Mouse (Mus musculus) frontal cortex, postnatal 14 days (tissue): ENCODE data around the gene Sh2d3c.

Experiments used
- DNase-seq, 2 experiments: peaks; one replicate each; pipeline ENCODE4 v3.0.0; 2022; ENCODE audit warnings: low spot score in 2 of 2

Gene Sh2d3c

DNA sequence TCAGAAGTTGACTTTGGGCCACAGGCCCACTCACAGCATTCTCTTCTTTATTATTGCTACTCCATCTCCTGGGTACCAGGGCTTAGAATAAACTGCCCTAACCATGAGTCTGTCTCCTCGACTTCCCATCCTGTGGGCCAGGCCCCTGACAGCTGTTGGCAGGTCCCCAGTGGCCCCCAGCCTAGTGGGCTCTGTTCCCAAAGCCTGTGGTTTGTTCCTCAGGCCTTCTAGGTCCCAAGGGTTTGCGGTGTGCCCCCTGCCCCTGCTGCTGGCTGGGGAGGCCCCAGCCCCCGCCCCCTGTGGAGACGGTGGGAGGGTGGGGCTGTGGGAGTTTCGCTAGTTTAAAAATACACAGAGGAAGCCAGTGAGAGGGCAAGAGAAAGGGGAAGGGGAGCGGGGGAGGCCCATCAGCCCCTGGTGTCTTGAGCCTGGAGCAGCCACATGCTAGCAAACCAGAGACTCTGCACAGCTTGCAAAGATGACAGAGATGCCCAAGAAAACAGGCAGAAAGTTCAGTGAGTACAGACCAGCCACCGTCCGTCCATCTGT lies at the start of gene Sh2d3c:
Sh2d3c (plus strand) TSS at position 375 of the 549 bp plus-strand sequence.
- DNase-seq: no peak

DNA sequence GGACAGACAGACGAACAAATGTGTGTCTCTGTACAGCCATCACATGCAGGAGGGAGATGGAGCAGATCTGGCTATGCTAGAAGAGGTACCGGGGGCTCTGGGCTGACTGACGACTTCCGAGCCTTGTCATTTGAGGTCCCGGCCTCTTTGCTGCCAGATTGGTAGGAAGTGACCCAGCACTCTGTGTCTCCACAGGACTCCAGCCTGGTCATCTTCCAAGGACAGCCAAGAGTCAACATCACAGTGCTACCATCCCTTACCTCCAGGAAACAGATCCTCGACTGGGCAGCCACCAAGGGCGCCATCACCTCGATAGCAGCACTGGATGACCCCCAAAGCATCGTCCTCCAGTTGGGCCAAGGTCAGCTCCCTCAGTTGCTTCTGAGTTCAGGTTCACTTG lies 49.7 kb upstream of the Sh2d3c start:
- DNase-seq: no peak

DNA sequence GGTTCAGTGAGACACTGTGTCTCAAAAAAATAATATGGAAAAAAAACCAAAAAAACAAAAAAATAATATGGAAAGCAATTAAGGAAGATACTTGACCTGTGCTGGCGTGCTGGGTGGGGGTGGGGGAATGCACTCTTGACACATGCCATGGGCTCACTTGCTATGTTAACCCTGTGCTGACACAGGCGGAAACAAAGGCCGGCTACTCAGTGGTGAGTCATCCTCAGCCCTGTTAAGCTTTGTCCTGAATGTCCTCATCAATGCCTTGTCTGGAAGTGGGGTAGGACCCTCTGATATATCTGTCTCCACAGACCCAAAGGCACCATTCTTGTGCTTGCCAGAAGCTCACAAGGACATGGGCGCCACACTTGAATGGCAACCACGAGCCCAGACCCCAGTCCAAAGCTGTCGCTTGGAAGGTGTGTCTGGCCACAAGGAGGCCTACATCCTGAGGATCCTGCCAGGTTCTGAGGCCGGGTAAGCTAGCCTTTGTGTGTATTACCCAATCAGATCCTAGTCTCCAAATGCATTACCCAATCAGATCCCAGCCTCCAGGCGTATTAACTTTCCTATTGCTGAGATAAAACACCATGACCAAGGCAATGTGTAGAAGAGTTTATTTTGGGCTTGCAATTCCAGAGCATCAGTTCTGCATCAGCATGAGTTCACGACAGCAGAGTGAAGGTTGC lies 48.8 kb upstream of the Sh2d3c start:
- no peak for DNase-seq

DNA sequence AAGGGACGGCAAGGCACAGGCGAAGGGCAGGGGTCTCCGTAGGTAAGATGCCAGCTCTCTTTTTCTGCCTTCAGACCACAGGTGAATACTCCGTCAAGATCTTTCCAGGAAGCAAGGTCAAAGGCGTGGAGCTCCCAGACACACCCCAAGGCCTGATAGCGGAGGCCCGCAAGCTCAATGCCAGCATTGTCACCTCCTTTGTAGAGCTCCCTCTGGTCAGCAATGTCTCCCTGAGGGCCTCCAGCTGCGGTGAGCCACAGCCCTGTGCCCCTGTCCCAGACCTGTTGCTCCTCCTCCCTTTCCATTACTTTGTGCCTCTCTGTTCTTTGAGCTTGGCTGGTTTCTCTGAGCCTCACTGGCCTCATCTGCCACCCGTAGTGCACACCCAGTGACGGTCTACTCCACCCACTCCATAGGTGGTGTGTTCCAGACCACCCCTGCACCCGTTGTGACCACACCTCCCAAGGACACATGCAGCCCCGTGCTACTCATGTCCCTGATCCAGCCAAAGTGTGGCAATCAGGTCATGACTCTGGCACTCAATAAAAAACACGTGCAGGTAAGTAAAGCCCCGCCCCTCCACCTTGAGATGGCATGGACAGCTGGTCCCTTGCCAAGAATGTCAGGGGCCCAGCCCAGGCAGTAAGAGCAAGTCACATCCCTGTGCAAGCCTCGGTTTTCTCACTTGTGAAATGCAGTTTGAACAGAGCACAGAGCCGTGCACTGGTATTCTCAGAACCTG lies 47.5 kb upstream of the Sh2d3c start:
- no peak for DNase-seq

DNA sequence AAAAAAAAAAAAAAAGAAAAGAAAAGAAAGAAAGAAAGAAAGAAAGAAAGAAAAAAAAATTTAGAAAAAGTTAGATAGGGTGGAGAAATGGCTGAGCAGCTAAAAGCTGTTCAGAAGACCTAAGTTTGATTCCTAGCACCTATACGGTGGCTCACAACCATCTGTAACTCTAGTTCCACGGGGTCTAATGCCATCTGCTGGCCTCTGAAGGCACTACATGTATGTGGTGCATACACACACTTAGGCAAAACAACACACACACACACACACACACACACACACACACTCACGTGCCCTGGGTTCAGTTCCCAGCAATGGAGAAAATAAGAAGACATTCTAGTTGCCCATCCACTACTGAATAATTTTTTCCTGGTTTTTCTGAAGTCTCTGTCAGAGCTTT lies 44.0 kb upstream of the Sh2d3c start:
- DNase-seq: no peak

DNA sequence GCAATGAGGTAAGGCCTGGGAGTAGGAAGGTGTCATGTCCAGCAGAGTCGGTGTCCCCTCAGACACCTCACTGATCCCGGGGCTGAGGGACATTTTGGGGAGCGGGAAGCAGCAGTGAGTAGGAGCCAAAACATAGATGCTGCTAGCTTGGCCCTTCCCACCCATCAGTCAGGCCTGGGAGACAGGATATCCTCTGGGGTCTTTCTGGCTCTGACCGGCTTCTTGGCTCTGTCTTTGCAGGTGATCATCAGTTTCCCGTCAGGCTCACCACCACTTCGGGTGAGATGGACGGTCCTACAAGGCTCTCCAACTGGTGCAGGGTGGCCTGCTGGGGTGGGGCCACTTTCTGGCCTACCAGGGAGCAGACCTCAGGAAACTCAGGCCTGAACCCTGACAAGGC lies 43.2 kb upstream of the Sh2d3c start:
- no peak for DNase-seq

DNA sequence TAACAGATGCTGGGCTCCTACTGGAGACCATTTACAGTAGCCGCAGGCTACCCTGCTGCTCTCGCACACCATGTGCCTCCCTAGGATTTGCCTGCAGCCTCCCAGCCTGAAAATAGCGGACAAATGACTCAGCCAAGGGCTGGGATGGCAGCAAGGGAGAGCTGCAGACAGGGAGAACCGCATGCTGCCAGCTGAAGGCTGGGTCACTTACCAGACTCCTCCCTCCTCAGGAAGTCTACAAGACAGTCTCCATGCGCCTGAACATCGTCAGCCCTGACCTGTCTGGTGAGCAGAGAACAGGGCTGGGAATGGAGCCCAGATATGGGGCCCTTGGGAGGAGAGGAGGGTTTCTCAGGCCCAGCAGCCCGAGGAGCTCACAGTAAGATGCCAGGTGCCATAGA lies 40.8 kb upstream of the Sh2d3c start:
- peak in 1 of 2 experiments; percentile 35 for DNase-seq

DNA sequence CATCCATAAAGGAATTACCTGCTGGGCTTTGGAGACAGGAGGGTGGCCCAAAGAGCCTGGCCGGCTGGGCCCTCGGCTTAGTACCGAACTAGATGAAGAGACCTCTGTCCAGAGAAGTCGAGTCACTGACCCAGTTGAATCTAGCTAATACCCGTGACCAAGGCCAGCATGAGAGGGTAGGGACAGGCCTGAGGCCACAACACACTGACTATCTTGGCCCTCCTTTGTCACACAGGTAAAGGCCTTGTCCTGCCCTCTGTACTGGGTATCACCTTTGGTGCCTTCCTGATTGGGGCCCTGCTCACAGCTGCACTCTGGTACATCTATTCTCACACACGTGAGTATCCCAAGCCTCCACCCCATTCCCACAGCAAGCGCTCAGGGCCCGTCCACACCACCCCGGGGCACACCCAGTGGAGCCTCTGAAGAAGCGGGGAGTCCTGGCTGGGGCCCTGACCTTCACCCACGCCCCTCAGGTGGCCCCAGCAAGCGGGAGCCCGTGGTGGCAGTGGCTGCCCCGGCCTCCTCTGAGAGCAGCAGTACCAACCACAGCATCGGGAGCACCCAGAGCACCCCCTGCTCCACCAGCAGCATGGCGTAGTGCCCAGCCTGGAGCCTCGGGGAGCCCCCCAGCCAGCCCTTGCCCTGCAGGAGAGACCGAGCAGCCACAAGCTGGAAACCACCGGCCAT lies 39.7 kb upstream of the Sh2d3c start:
- DNase-seq: no peak

DNA sequence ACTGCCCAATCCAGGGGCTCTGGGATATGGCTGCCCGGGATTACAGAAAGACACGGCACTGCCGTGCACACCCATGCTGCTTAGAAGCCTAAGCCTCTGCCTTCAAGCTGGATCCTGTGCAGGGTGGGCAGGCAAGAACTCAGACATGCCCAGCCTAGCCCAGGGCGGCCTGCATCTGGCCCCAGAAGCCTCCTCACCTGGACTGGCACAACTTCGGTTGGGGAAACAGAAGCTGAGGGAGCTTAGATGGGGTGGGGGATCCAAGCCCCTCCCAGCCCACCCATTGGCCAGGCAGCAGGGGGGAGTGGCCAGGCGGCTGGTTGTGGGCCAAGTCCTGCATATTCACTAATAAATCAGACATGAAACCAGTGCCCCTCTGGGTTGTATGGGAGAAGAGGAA lies 39.1 kb upstream of the Sh2d3c start:
- no peak for DNase-seq

DNA sequence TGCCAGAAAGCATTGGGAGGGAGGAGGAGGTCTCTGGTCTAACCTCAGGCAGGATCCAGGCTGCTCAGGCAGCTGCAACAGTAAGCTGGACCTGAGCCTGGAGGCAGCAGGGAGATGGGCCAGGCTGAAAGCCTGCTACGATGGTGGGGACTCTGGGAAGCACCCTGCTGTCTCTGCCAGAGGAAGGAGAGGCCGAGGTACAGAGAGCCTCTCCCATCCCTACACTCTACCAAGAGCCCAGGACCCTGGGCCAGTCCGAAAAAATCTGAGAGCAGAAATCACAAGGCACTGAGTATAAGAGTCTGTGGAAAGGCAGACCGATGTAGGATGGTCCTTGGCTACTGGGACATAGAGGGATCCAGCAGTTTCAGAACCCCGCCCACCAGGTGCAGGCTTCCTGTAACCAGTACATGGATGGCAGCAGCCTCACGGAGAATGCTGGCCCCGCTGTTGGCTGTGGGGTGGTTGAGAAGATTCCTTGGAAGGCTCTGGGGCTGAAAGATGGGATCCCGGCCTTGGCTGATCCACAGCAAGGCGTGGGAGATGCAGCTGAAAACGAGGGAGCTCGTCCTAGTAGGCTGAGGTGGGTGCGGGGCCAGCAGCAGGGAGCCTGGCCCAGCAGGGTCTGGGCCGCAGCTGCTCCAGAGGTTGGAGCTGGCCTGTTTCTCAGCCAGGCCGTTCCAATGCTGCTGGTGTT lies 38.0 kb upstream of the Sh2d3c start:
- no peak for DNase-seq

DNA sequence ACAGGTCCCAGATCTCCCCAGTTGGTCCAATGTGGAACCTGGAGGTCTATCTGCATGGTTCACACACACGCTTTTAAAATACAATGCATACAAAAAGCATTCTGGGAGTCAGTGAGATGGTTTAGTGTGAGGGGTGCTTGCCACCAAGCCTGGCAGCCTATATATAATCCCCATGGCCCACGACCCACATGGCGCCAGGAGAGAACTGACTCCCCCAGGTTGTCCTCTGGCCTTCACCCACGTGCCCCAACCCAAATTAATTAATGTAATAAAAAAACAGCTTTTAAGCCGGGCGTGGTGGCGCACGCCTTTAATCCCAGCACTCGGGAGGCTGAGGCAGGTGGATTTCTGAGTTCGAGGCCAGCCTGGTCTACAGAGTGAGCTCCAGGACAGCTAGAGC lies 37.2 kb upstream of the Sh2d3c start:
- no peak for DNase-seq

DNA sequence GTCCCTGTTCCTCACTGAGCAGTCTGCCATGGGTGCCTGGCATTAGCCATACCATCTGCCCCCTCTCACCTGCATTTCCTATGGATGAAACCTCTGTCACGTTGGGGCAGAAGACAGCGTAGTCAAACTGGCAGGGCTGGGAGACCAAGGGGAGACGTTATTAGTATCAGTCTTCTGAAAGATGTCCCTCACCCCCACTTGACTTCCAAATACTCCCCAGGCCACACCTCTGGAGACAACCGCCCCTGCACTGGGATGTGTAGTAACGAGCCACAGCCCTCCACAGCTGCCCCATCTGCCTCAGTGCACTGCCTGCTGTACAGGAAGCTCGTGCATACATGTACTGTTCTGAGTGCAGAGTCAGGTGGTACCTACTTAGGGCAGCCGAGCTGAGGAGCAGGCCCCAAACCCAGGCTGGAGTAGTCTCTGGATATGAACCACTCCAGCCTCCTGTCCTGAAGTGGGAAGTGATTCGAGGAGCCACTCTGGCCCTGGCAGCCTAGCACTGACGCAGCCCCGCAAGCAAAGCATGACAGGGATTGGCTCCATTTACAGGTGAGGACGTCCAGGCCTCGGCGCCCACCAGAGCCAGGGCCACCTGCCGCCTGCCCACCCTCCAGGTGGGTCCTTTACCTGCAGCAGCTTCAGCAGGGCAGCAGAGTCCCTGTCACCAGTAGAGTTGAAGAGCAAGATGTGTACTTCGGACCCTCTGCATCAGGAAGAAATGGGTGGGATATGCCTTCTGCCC lies 36.0 kb upstream of the Sh2d3c start:
- DNase-seq: no peak

DNA sequence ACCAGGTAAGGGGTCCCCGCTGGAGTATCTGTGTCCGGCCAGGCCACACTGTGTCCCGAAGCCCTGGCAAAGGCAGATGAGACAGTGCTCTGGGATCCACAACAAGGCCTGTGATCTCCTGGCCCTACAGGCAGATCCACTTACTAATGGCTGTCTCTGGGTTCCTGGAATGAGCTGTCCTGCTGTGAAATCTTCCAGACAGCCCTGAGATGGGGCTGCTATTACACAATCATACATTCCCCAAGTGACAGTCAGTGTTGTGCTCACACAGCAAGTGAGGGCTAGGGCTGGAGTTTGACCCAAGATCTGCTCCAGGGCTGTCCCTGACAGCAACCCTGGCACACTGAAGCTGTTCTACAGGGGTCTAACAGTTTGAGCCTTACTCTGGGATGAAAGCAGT lies 35.0 kb upstream of the Sh2d3c start:
- no peak for DNase-seq

DNA sequence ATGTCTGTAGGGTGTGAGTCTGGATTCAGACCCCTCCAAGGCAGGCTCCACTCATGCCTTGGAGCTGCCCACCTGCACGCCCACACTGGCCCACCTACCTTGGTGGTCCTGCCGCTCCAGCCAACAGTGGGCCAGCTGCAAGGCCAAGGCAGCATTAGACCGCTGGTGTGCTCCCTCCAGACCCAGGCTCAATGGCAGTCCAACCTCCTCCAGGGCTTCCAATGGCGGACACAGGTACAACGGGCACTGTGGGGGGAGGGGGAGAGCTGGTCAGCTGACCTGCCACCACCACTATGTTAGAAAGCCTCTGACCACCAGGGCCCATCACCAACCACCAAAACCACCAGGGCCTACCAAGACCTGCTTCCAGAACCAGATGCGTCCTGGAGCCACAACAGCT lies 34.2 kb upstream of the Sh2d3c start:
- DNase-seq: no peak

DNA sequence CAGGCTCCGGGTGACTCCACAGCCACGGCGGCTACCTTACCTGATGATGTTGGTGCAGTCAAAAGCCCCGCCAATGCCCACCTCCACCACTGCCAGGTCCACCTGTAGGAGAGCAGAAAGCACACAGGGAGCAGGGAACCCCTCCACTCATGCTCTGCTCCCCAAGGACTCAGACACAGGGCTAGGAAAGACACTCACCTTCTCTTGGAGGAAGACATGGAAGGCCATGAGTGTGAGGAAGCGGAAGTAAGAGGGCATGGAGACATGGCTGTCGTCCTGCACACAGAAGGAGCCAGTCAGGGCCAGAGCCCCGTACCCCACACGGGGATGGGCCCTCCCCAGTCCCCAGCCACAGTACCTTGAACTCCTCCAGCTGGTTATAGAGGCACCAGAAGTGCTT lies 33.3 kb upstream of the Sh2d3c start:
- DNase-seq: no peak

DNA sequence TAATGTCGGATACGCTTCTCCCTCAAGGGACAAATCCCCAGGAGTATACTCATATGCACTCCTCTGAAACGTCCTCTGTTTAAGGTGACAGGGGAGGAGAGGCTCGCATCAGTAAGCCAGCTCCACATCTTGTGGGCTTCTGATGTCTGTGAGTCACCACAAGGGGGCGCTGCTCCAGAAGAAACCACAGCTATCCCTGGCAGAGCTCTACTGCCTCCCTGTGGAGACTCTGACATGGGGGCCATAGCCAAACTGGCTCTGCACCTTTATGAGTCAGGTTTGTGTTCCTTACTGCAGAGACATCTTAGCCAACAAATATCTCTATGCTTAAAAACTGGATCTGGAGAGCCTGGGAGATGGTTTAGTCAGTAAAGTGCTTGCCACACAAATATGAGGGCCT lies 31.4 kb upstream of the Sh2d3c start:
- DNase-seq: peak; percentile 79 to 86

DNA sequence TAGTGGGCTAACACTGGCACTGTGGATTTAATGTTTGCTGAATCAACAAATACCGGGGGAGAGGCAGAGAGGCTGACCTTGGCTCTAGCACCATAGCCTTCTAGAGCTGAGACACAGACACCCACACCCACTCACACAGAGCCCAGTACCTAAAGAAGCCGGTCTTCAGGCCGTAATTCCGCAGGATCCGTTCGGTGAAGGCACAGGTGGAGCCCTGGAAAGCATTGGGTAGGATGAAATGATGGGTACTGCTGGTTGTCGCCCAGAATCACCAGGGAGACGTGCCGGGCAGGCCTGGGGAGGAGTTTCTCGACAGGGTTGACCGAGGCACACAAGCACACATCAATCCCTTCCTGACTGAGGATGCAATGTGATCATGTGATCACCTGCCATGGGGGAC lies 29.8 kb upstream of the Sh2d3c start:
- no peak for DNase-seq

DNA sequence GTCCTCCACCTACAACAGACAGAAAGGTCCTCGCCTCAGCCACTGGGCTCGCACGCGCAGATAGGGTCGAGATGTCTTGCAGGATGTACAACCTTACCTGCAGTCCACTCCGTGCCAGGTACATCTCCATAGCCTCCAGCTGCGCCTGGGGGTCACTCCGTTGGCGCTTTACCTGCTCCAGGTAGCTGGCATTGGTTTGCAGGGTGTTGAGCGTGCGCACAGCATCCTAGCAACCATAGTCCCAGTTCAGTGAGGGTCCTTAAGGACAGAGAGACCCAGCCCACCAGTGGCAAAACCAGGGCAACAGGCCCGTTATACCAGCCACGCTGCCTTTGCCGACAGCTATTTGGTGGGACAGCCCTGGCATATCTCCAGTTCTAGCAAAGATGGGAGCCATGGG lies 28.4 kb upstream of the Sh2d3c start:
- DNase-seq: no peak

DNA sequence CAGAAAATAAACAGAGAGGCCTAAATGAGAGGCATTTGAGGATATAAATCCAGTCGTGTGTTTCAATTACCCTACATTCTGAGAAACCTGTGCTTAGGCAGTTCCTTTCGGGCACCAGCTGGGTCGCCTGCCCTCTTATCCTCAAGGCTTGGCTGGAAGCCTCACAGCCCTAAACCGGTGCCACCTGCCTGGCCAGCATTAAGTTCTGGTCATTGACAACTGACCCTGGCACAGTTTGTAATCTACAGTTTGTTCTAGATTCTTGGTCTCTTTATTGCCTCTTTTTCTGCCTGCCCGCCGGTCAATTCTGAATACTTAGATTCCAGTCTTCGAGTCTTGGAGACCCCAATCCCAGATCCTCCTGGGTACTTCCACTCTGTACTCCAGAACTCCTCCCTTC lies 27.6 kb upstream of the Sh2d3c start:
- DNase-seq: no peak

DNA sequence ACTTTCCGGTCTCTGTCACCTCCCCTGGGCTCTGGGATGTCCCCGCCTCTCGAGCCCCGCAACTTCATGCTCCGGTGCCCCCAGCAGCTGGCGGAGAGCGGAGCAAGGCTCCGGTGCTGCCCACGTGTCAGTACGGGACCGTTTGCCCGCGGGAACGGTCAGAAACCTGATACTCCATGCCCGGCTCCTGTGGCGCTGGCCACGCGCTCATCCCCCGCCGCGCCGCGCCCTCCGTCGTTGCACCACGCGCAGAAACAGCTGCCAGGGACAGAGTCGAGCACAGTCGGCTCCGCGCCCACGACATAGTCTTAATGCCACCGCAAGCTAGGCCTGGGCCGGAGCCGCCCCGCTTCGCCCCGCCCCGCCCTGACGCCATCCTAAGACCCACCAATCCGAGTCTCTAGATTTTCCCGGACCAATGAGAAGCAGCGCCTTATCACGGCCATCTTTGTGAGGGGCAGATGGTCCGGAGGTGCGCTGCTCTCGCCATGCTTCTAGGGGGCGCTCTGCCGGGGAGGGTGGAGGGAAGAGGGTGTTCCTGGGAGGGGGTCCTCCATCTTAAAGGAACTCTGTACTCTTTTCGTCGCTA lies 26.9 kb upstream of the Sh2d3c start:
- DNase-seq: peak; percentile 91 to 92

DNA sequence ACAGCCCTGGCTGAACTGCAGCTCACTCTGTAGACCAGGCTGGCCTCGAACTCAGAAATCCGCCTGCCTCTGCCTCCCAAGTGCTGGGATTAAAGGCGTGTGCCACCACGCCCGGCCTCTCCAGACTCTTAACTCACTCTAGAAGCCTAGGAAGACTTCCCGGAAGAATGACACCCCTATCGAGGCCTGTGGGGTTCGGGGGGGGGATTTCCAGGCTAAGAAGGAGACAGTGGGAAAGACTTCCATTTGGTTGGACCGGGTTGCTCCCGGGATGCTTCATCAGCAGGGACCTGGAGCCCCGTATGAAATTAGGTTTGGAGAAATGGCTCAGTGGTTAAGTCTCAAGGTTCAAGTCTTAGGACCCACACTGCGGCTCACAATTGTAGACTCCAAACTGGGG lies 26.2 kb upstream of the Sh2d3c start:
- no peak for DNase-seq
